Mouse (Mus musculus) hindbrain, embryonic 12.5 days (tissue): ENCODE results near the gene Mthfd2. TPM values are rescaled to one million over a fixed set of nuclear protein-coding genes. Genes with fewer than 3 reads are reported as not detected.
"Not testable (repeated sequence)": the region's sequence is repeated elsewhere in the genome, so short reads cannot be mapped to it uniquely, and the experiment has no call there.

ENCODE experiments used
- ATAC-seq: fragments of 200-750 bp; cut with Nextera tagmentation; 2 replicates; pipeline ENCODE4 v1.8.0; 2017; ENCODE audit warnings: moderate TSS enrichment; ENCODE audit not compliant: low FRiP score
- H3K27ac ChIP-seq: fragments of 300-500 bp; sonication (generic); 2 replicates; pipeline ENCODE4 v1.5.1; 2016; ENCODE audit warnings: mild to moderate bottlenecking
- H3K27me3 ChIP-seq: fragments of 300-500 bp; sonication (generic); 2 replicates; pipeline ENCODE4 v1.6.1; 2016; ENCODE audit warnings: mild to moderate bottlenecking
- H3K36me3 ChIP-seq: fragments of 300-500 bp; sonication (generic); 2 replicates; pipeline ENCODE4 v1.6.1; 2016; ENCODE audit warnings: mild to moderate bottlenecking
- H3K4me1 ChIP-seq: fragments of 300-500 bp; sonication (generic); 2 replicates; pipeline ENCODE4 v1.6.1; 2016
- H3K4me2 ChIP-seq: fragments of 300-500 bp; sonication (generic); replicated peaks from 2 replicates; pipeline ENCODE4 v1.6.1; 2016; ENCODE audit warnings: mild to moderate bottlenecking
- H3K4me3 ChIP-seq: fragments of 300-500 bp; sonication (generic); 2 replicates; pipeline ENCODE4 v1.5.1; 2016; ENCODE audit warnings: mild to moderate bottlenecking
- H3K9ac ChIP-seq: fragments of 300-500 bp; sonication (generic); 2 replicates; pipeline ENCODE4 v1.6.1; 2016; ENCODE audit warnings: mild to moderate bottlenecking, moderate library complexity
- H3K9me3 ChIP-seq: fragments of 300-500 bp; sonication (generic); replicated peaks from 2 replicates; pipeline ENCODE4 v1.6.1; 2016; ENCODE audit warnings: mild to moderate bottlenecking
- WGBS: fragments of 180-500 bp; shearing (Covaris S2); methylation state at CpG from one replicate; pipeline ENCODE4 v1.1.7; 2016; 5-methylcytosine and 5-hydroxymethylcytosine counted together
- polyA plus RNA-seq: library from polyadenylated mRNA; unstranded; fragments of >200 nt; fragmentation: Nextera tagmentation; extraction: Ambion mirVana; gene quantifications from 2 replicates; pipeline ENCODE4 v1.2.1, GENCODE M21; 2016

The Mthfd2 gene
- polyA plus RNA-seq, 1 experiment from 2014 or later = 29.8 TPM

GRCm38 (mm10) chr6:83351490-83352160 lies 25.9 kb upstream of the Mthfd2 start:
- no peak overlapping the region for H3K4me3 ChIP-seq
- H3K27me3 ChIP-seq = no peaks in the 10 kb centered on the region
- 88% methylated on average over 7 of the region's 7 CpGs for WGBS
- H3K4me2 ChIP-seq = no peak overlapping the region
- no peak overlapping the region for H3K9ac ChIP-seq
- no peak for ATAC-seq
- peaks cover 13% of the 10 kb centered on the region for H3K4me1 ChIP-seq
- peaks cover 26% of the 10 kb centered on the region for H3K36me3 ChIP-seq
- no peak overlapping the region for H3K27ac ChIP-seq
- no peaks in the 10 kb centered on the region for H3K9me3 ChIP-seq

GRCm38 (mm10) chr6:83350851-83351405 lies 25.2 kb upstream of the Mthfd2 start:
- WGBS = 89% methylated on average over 16 of the region's 16 CpGs

GRCm38 (mm10) chr6:83350172-83350571 lies 24.5 kb upstream of the Mthfd2 start:
- H3K27ac ChIP-seq = no peak overlapping the region
- no peak for ATAC-seq
- H3K9me3 ChIP-seq = no peaks in the 10 kb centered on the region
- peak overlapping the region; percentile 72 for H3K4me2 ChIP-seq
- H3K4me3 ChIP-seq = peak overlapping the region; percentile 74
- H3K9ac ChIP-seq = peak overlapping the region; percentile 81
- H3K36me3 ChIP-seq = peaks cover 21% of the 10 kb centered on the region
- peaks cover 13% of the 10 kb centered on the region for H3K4me1 ChIP-seq
- H3K27me3 ChIP-seq = no peaks in the 10 kb centered on the region
- WGBS = 88% methylated on average over 7 of the region's 7 CpGs

More at GRCm38 (mm10) chr6:83350851-83351405, 25.2 kb upstream of the Mthfd2 start:
- Histone ChIP-seq H3K9ac (no peak overlapping the region), H3K4me3 (no peak overlapping the region), H3K4me2 (no peak overlapping the region; the same call in 1 of the 2 replicates), H3K27me3 (no peaks in the 10 kb centered on the region), H3K27ac (no peak overlapping the region), H3K36me3 (peaks cover 26% of the 10 kb centered on the region), H3K4me1 (peaks cover 13% of the 10 kb centered on the region), H3K9me3 (no peaks in the 10 kb centered on the region)
- ATAC-seq = no peak

GRCm38 (mm10) chr6:83349274-83349958 lies 23.7 kb upstream of the Mthfd2 start:
- Histone ChIP-seq H3K4me2 (peak overlapping the region; percentile 72), H3K4me1 (peaks cover 13% of the 10 kb centered on the region), H3K27me3 (no peaks in the 10 kb centered on the region), H3K9ac (peak overlapping the region; percentile 81), H3K9me3 (no peaks in the 10 kb centered on the region), H3K27ac (no peak overlapping the region), H3K4me3 (peak overlapping the region; percentile 74), H3K36me3 (peaks cover 13% of the 10 kb centered on the region; the same call in 1 of the 2 replicates)
- WGBS = under 1% methylated on average over 38 of the region's 53 CpGs
- ATAC-seq = peak; percentile 95

GRCm38 (mm10) chr6:83348873-83349272 lies 23.2 kb upstream of the Mthfd2 start, which contains the start of gene Bola3:
Gene Bola3, plus strand, starts transcription at chr6:83349147.
- Histone ChIP-seq H3K4me3 (peak within 1 kb of the TSS; percentile 74), H3K9me3 (no peaks in the 10 kb centered on the region), H3K9ac (peak within 1 kb of the TSS; percentile 81), H3K27ac (no peak within 1 kb of the TSS), H3K4me1 (peaks cover 13% of the 10 kb centered on the region), H3K27me3 (no peaks in the 10 kb centered on the region), H3K4me2 (peak within 1 kb of the TSS; percentile 72), H3K36me3 (0 out of 2 replicates have a peak, but pooled peaks cover 9% of the 10 kb centered on the region)
- WGBS = 34% methylated on average over 6 of the region's 6 CpGs
- ATAC-seq = no peak; the same call in 1 of the 2 replicates

- ATAC-seq = no peak
- 94% methylated on average over 3 of the region's 3 CpGs for WGBS
- no peaks in the 10 kb centered on the region for H3K9me3 ChIP-seq
These were observed 22.2 kb upstream of the Mthfd2 start for GRCm38 (mm10) chr6:83347916-83348315.

GRCm38 (mm10) chr6:83345285-83345684 lies 19.6 kb upstream of the Mthfd2 start:
- peaks cover 26% of the 10 kb centered on the region for H3K36me3 ChIP-seq
- H3K27me3 ChIP-seq, H3K27ac ChIP-seq, H3K9ac ChIP-seq, H3K4me1 ChIP-seq, ATAC-seq, H3K9me3 ChIP-seq, H3K4me3 ChIP-seq, H3K4me2 ChIP-seq: not testable (repeated sequence)
- 95% methylated on average over 8 of the region's 8 CpGs for WGBS

More at GRCm38 (mm10) chr6:83347916-83348315, 22.2 kb upstream of the Mthfd2 start:
- Histone ChIP-seq H3K4me1 (peaks cover 13% of the 10 kb centered on the region), H3K36me3 (peaks cover 3% of the 10 kb centered on the region), H3K9ac (no peak overlapping the region), H3K4me3 (no peak overlapping the region), H3K4me2 (no peak overlapping the region), H3K27me3 (no peaks in the 10 kb centered on the region), H3K27ac (no peak overlapping the region)

GRCm38 (mm10) chr6:83342957-83343356 lies 17.2 kb upstream of the Mthfd2 start:
- Histone ChIP-seq H3K36me3 (peaks cover 46% of the 10 kb centered on the region), H3K9me3 (no peaks in the 10 kb centered on the region), H3K9ac (no peak overlapping the region), H3K4me1 (no peaks in the 10 kb centered on the region), H3K27me3 (no peaks in the 10 kb centered on the region), H3K4me3 (no peak overlapping the region), H3K4me2 (no peak overlapping the region), H3K27ac (no peak overlapping the region)
- 90% methylated on average over 2 of the region's 2 CpGs for WGBS
- no peak for ATAC-seq

GRCm38 (mm10) chr6:83341387-83341786 lies 15.7 kb upstream of the Mthfd2 start:
- Histone ChIP-seq H3K36me3 (peaks cover 49% of the 10 kb centered on the region), H3K4me2 (no peak overlapping the region), H3K9ac (no peak overlapping the region), H3K4me3 (no peak overlapping the region), H3K9me3 (no peaks in the 10 kb centered on the region), H3K4me1 (no peaks in the 10 kb centered on the region), H3K27me3 (no peaks in the 10 kb centered on the region), H3K27ac (no peak overlapping the region)
- 84% methylated on average over 3 of the region's 3 CpGs for whole genome bisulfite sequencing
- no peak for ATAC-seq

GRCm38 (mm10) chr6:83327591-83328190 lies 2.0 kb upstream of the Mthfd2 start:
- ATAC-seq = no peak
- Histone ChIP-seq H3K36me3 (peaks cover 24% of the 10 kb centered on the region), H3K4me3 (no peak overlapping the region), H3K4me1 (peaks cover 16% of the 10 kb centered on the region), H3K9ac (no peak overlapping the region), H3K9me3 (no peaks in the 10 kb centered on the region), H3K27me3 (no peaks in the 10 kb centered on the region), H3K27ac (no peak overlapping the region), H3K4me2 (no peak overlapping the region)
- WGBS = 91% methylated on average over 3 of the region's 3 CpGs

- H3K4me2 ChIP-seq = peak overlapping the region; percentile 73
- H3K27ac ChIP-seq = no peak overlapping the region
- H3K9ac ChIP-seq = peak overlapping the region; percentile 96
- H3K9me3 ChIP-seq = no peaks in the 10 kb centered on the region
- H3K4me3 ChIP-seq = peak overlapping the region; percentile 91
- 65% methylated on average over 6 of the region's 6 CpGs for WGBS
- H3K4me1 ChIP-seq = peaks cover 16% of the 10 kb centered on the region
- peaks cover 17% of the 10 kb centered on the region for H3K36me3 ChIP-seq
- no peaks in the 10 kb centered on the region for H3K27me3 ChIP-seq
- ATAC-seq = no peak
These were observed 1.1 kb upstream of the Mthfd2 start for GRCm38 (mm10) chr6:83326761-83327160.

GRCm38 (mm10) chr6:83326394-83326736 lies 657 bp upstream of the Mthfd2 start:
- 9% methylated on average over 6 of the region's 6 CpGs for WGBS
- Histone ChIP-seq H3K4me2 (peak overlapping the region; percentile 73), H3K36me3 (peaks cover 13% of the 10 kb centered on the region), H3K9me3 (no peaks in the 10 kb centered on the region), H3K27ac (peak overlapping the region; percentile 92), H3K4me1 (peaks cover 16% of the 10 kb centered on the region), H3K4me3 (peak overlapping the region; percentile 91), H3K9ac (peak overlapping the region; percentile 96), H3K27me3 (no peaks in the 10 kb centered on the region)
- no peak; the same call in 1 of the 2 replicates for ATAC-seq
